Mouse (Mus musculus) forelimb bud, embryonic 11.5 days (tissue): ENCODE data around the gene Hist1h2ad.
"Not testable (repeated sequence)": the region's sequence is repeated elsewhere in the genome, so short reads cannot be mapped to it uniquely, and the experiment has no call there.

Experiments
- DNase-seq: peaks from one replicate; pipeline ENCODE4 v3.0.0-alpha.2; 2012; ENCODE audit warnings: low read depth, low spot score

Gene Hist1h2ad

GRCm38 (mm10) chr13:23584331-23584730 lies 10.2 kb downstream of the Hist1h2ad start:
- peak; percentile 47 for DNase-seq

- peak; percentile 79 for DNase-seq
Observed at GRCm38 (mm10) chr13:23585029-23585441, 10.9 kb downstream of the Hist1h2ad start.

- peak; percentile 94 for DNase-seq
Observed at GRCm38 (mm10) chr13:23585442-23586098, 11.4 kb downstream of the Hist1h2ad start.

GRCm38 (mm10) chr13:23586099-23586939 lies 12.1 kb downstream of the Hist1h2ad start:
- DNase-seq = peak; percentile 33

GRCm38 (mm10) chr13:23586940-23587225 lies 12.7 kb downstream of the Hist1h2ad start:
- peak; percentile 11 for DNase-seq

GRCm38 (mm10) chr13:23591206-23591605 lies 17.0 kb downstream of the Hist1h2ad start:
- DNase-seq = no peak

GRCm38 (mm10) chr13:23591886-23592285 lies 17.7 kb downstream of the Hist1h2ad start:
- not testable (repeated sequence) for DNase-seq

- no peak for DNase-seq
Observed at GRCm38 (mm10) chr13:23592614-23593013, 18.4 kb downstream of the Hist1h2ad start.

GRCm38 (mm10) chr13:23593051-23593770 lies 19.0 kb downstream of the Hist1h2ad start:
- no peak for DNase-seq

- DNase-seq = no peak
Observed at GRCm38 (mm10) chr13:23595185-23595584, 21.0 kb downstream of the Hist1h2ad start.

- DNase-seq = no peak
Observed at GRCm38 (mm10) chr13:23595622-23596372, 21.6 kb downstream of the Hist1h2ad start.

GRCm38 (mm10) chr13:23597957-23598356 lies 23.8 kb downstream of the Hist1h2ad start:
- peak; percentile 77 for DNase-seq

- DNase-seq = no peak
Observed at GRCm38 (mm10) chr13:23603182-23603699, 29.1 kb downstream of the Hist1h2ad start.

- DNase-seq = no peak
Observed at GRCm38 (mm10) chr13:23604452-23604851, 30.3 kb downstream of the Hist1h2ad start.

- no peak for DNase-seq
Observed at GRCm38 (mm10) chr13:23605052-23605451, 30.9 kb downstream of the Hist1h2ad start.

- DNase-seq = no peak
Observed at GRCm38 (mm10) chr13:23609209-23609608, 35.0 kb downstream of the Hist1h2ad start.

GRCm38 (mm10) chr13:23609844-23610243 lies 35.7 kb downstream of the Hist1h2ad start:
- DNase-seq = no peak

- no peak for DNase-seq
Observed at GRCm38 (mm10) chr13:23610393-23610792, 36.2 kb downstream of the Hist1h2ad start.

- no peak for DNase-seq
Observed at GRCm38 (mm10) chr13:23611638-23612037, 37.5 kb downstream of the Hist1h2ad start.

- DNase-seq = no peak
Observed at GRCm38 (mm10) chr13:23620056-23620732, 46.0 kb downstream of the Hist1h2ad start.
